Mouse (Mus musculus) heart, postnatal 0 days (tissue): ENCODE results near the gene Gm17416.

Experiments used
- CTCF ChIP-seq: IDR thresholded peaks from 2 replicates; pipeline ENCODE4 v1.5.1; 2016; ENCODE audit warnings: antibody characterized with exemption, control low read depth, low read depth
- EP300 ChIP-seq: IDR thresholded peaks from 2 replicates; pipeline ENCODE4 v1.6.1; 2016; ENCODE audit warnings: antibody characterized with exemption, low read depth

- TF ChIP-seq CTCF, result no peak
- no peak for TF ChIP-seq EP300
Observed at GRCm38 (mm10) chr2:152612193-152612592, 43.1 kb downstream of the Gm17416 start.
